ENCODE assay signal across 8 mouse cellular contexts in the genomic region with DNA sequence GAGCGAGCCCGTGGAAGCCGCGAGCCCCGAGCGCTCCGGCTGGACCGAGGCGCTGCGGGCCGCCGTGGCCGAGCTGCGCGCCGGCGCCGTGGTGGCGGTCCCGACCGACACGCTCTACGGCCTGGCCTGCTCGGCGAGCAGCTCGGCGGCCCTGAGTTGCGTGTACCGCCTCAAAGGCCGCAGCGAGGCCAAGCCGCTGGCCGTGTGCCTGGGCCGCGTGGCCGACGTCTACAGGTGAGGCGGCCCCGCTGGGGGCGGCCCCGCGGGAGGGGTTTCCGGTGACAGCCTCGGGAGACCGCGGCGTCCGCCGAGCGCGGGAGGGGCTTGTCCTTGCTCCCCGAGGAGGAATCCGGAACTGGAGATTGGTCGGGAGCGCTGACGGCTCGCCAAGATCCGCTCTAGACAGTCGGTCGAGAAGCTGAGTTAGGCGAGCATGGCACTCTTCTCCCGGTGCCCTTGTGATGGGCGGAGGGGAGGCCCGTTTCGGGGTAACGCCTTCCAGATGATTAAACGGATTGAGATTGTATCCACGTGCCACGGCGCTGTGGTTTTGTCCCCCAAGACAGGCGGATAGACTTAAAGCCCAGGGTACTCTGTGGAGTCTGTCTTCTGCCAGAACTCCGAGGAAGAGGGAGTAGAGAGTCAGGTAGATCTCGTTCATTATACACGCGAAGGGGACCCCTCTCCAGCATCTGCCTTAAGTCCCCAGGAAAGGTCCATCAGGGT. TPM values are rescaled to one million over a fixed set of nuclear protein-coding genes. Genes with fewer than 3 reads are reported as not detected.
DNase-seq lines count a peak whose midpoint lies in the region; ATAC-seq and TF ChIP-seq lines count a peak whose summit lies in the region.

Gene 1110065P20Rik (minus strand): TSS at position 264 of the 726 bp plus-strand sequence.

- H3K4me1 ChIP-seq in bone marrow, adult 2 months (ENCODE audit: control insufficient read depth, insufficient read depth, low read length): no peaks in the 10 kb centered on the region
- H3K4me1 ChIP-seq in embryonic facial prominence, embryonic 15.5 days: peaks cover 29% of the 10 kb centered on the region
- peaks cover 22% of the 10 kb centered on the region for H3K4me1 ChIP-seq in limb, embryonic 15.5 days
- H3K4me1 ChIP-seq in midbrain, embryonic 16.5 days (ENCODE audit: control insufficient read depth, insufficient read depth, low read length): peaks cover 26% of the 10 kb centered on the region

- no peak for TF ChIP-seq POLR2A in bone marrow, adult 2 months (IDR thresholded peaks at IDR 0.05; ENCODE audit: borderline replicate concordance, control insufficient read depth, low read depth, low read length)

- H3K36me3 ChIP-seq in embryonic facial prominence, embryonic 15.5 days: peaks cover 34% of the 10 kb centered on the region
- H3K36me3 ChIP-seq in limb, embryonic 15.5 days: peaks cover 37% of the 10 kb centered on the region
- peaks cover 17% of the 10 kb centered on the region; the same call in 1 of the 2 replicates for H3K36me3 ChIP-seq in midbrain, embryonic 16.5 days (ENCODE audit: control insufficient read depth, insufficient read depth, low read length)

- no peaks in the 10 kb centered on the region for H3K27me3 ChIP-seq in embryonic facial prominence, embryonic 15.5 days
- H3K27me3 ChIP-seq in limb, embryonic 15.5 days: no peaks in the 10 kb centered on the region
- no peaks in the 10 kb centered on the region for H3K27me3 ChIP-seq in midbrain, embryonic 16.5 days (ENCODE audit: control insufficient read depth, insufficient read depth, low read depth, low read length)

- H3K9me3 ChIP-seq in embryonic facial prominence, embryonic 15.5 days (replicated peaks): no peaks in the 10 kb centered on the region
- no peaks in the 10 kb centered on the region for H3K9me3 ChIP-seq in limb, embryonic 15.5 days
- H3K9me3 ChIP-seq in midbrain, embryonic 16.5 days (replicated peaks; ENCODE audit: control insufficient read depth, low read length, poor library complexity, severe bottlenecking): no peaks in the 10 kb centered on the region

- TF ChIP-seq CTCF in bone marrow, adult 2 months (IDR thresholded peaks at IDR 0.05; ENCODE audit: control insufficient read depth, insufficient read depth, low read length): no peak

- peak within 1 kb of the TSS; percentile 79 for H3K9ac ChIP-seq in embryonic facial prominence, embryonic 15.5 days
- H3K9ac ChIP-seq in limb, embryonic 15.5 days: peak within 1 kb of the TSS; percentile 85
- H3K9ac ChIP-seq in midbrain, embryonic 16.5 days (ENCODE audit: low read depth, low read length): peak within 1 kb of the TSS; percentile 94

- H3K27ac ChIP-seq in bone marrow, adult 2 months (ENCODE audit: control insufficient read depth, insufficient read depth, low read depth, low read length, poor library complexity): peak within 1 kb of the TSS; percentile 91
- peak within 1 kb of the TSS; percentile 88 for H3K27ac ChIP-seq in embryonic facial prominence, embryonic 15.5 days (replicated peaks)
- H3K27ac ChIP-seq in limb, embryonic 15.5 days: peak within 1 kb of the TSS; percentile 93
- peak within 1 kb of the TSS; percentile 90 for H3K27ac ChIP-seq in midbrain, embryonic 16.5 days (ENCODE audit: low read length)

- H3K4me3 ChIP-seq in bone marrow, adult 2 months (replicated peaks; ENCODE audit: control insufficient read depth, low read depth, low read length): peak within 1 kb of the TSS; percentile 69
- peak within 1 kb of the TSS; percentile 76 for H3K4me3 ChIP-seq in embryonic facial prominence, embryonic 15.5 days (replicated peaks)
- peak within 1 kb of the TSS; percentile 98 for H3K4me3 ChIP-seq in limb, embryonic 15.5 days
- peak within 1 kb of the TSS; percentile 94 for H3K4me3 ChIP-seq in midbrain, embryonic 16.5 days (ENCODE audit: low read depth, low read length)

- peak within 1 kb of the TSS; percentile 81 for H3K4me2 ChIP-seq in embryonic facial prominence, embryonic 15.5 days (replicated peaks)
- peak within 1 kb of the TSS; percentile 84 for H3K4me2 ChIP-seq in limb, embryonic 15.5 days
- peak within 1 kb of the TSS; percentile 98 for H3K4me2 ChIP-seq in midbrain, embryonic 16.5 days (ENCODE audit: low read length)

- DNase-seq in B cell, adult 2 months: peak; percentile 63 to 71
- peak; percentile 68 to 70 for DNase-seq in heart, adult 9 months (ENCODE audit: low spot score in 2 of 2)
- peak; percentile 83 for DNase-seq in kidney, adult 9 months
- peak; percentile 39 to 72 for DNase-seq in spleen, postnatal 10 days (ENCODE audit: low spot score in 2 of 2)

- peak; percentile 46 for ATAC-seq in embryonic facial prominence, embryonic 15.5 days (ENCODE audit: insufficient number of reproducible peaks, low FRiP score, low TSS enrichment, low read depth)
- peak; percentile 46 for ATAC-seq in limb, embryonic 15.5 days (ENCODE audit: insufficient number of reproducible peaks, low FRiP score, low TSS enrichment, low read depth)
- peak; percentile 72 for ATAC-seq in midbrain, embryonic 16.5 days

- under 1% methylated on average over 75 of the region's 75 CpGs for WGBS in bone marrow, adult 2 months
- under 1% methylated on average over 75 of the region's 75 CpGs for WGBS in embryonic facial prominence, embryonic 15.5 days
- under 1% methylated on average over 75 of the region's 75 CpGs for WGBS in limb, embryonic 15.5 days
- WGBS in midbrain, embryonic 16.5 days: 1% methylated on average over 68 of the region's 75 CpGs

RNA-seq across cellular contexts. Expression of gene 1110065P20Rik, which starts in this region (rescaled TPM):
- polyA plus RNA-seq in bone marrow, adult 2 months (2011; ENCODE audit: insufficient read depth, insufficient read length, low replicate concordance, missing spikeins): 7.8 and 12.3 TPM in 2 replicates
- 57.9 and 59.1 TPM in 2 replicates for polyA plus RNA-seq in embryonic facial prominence, embryonic 15.5 days (2015; fragmentation: Nextera tagmentation; extraction: Ambion mirVana)
- 51.9 and 55.7 TPM in 2 replicates for polyA plus RNA-seq in limb, embryonic 15.5 days (2015; fragmentation: Nextera tagmentation; extraction: Ambion mirVana)
- polyA plus RNA-seq in midbrain, embryonic 16.5 days (2015; fragmentation: Nextera tagmentation; extraction: Ambion mirVana): 81.9 and 94.4 TPM in 2 replicates

Comparison
In these comparisons a context has a peak if more than half of its experiments do, and no peak if none do; other contexts are left out.
1. Peak in every context shown above with its lines: DNase-seq, ATAC-seq, H3K4me3 ChIP-seq and H3K27ac ChIP-seq.